Mouse (Mus musculus): ENCODE results near the gene Tex22. TPM values are rescaled to one million over a fixed set of nuclear protein-coding genes. Genes with fewer than 3 reads are reported as not detected.

Tex22 gene
- total RNA-seq, 2 experiments from 2014 or later, result not detected

DNA sequence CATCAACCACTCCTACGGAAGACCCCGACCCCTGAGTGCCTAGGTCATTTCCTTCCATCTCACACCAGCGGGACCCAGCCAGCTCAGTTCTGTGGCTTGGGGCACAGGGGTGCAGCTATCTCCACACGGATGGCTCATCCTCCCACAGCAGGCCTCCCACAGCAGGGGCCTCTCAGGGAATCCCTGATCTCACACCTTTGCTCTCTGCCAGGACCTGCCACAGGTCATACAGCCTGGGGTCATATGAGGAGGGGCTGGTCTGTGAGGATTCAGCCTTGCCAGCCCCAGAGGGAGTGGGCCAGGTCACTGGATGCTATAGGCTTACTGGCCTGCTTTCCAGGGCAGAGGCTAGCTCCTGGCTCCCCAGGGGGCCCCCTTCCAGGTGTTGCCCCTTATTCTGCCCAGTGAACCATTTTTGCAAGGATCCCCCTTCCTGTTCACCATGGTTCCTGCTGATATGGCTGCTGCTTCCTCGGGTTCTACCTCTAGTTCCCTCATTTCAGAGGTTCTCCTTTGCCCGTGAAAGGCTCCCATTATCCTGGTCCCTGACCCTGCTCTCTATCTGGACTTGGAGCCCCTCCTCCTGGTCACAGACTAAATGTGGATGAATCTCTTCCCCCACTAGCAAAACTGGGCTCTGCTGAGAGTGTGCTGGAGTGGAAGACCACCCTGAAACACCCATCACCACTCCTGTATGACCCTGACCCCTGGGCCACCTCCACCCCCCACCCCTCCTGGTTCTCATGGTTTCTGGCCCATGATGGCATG lies 25.4 kb downstream of the Tex22 start:
- DNase-seq (ENCODE audit: low spot score), result no peak
- intact Hi-C loops (cut with DNase I), result loop anchor here (5.0 kb wide), 2 partner anchors 142 to 222 kb away; no protein-coding TSS in a partner anchor

DNA sequence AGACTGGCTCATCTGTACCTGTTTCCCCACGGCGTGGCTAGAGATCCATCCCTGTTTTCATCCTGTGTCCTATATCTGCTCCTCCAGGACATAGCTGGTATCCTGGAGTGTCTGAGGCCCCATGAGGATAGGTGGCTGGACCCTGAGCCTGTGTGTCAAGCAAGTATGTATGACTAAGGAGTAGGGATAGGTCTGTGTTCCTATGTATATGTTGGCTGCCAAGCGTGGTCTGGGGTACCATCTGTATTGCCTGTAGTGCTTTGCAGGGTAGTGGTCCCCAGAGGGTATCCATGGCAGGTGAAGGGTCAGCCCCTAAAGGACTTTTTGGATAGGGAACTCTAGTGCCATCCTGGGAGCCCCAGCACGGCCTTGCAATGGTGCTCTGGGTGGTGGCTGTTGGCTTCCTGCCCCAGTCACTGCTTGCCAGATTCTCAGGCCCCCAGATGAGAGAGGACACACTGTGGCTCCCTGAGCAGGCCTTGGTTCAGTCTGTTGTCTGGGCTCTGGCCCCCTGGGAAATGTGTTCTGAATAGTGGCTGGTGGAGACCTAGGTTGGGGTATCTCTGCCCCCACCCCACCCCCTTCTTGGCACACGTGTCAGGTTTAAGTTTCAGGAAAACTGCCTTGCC lies 26.3 kb downstream of the Tex22 start:
- intact Hi-C loops (cut with DNase I), result loop anchor here (5.0 kb wide), 2 partner anchors 143 to 223 kb away; no protein-coding TSS in a partner anchor
- DNase-seq (ENCODE audit: low spot score), result no peak

DNA sequence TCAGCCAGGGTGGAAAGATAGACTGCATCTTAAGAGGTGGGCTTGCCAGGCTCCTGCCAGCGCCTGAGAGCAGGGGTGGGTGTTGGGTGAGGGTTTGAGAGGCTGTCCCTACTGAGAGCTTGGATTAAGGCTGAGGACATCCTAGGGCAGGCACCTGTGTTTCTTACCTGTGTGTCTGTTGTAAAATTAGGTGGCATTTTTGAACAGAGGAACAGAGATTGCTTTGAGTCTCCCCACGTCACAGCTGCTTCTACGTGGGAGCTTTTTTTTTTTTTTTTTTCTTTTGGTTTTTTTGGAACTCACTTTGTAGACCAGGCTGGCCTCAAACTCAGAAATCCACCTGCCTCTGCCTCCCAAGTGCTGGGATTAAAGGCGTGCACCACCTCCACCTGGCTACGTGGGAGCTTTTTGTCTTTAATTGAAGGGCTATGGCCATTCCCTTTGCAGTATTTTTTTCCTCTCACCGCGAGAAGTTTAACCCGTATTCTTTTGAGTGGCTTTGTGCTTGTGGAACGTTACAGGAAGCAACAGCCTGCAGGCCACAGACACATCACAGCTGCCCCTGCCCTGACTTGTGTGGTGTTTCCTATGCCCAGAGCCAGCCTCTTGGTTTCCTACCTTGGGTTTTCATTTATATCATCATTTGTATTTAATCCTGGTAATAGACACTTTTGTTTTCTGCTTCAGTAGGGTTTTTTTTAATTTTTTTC lies 27.1 kb downstream of the Tex22 start:
- intact Hi-C loops (cut with DNase I), result loop anchor here (5.0 kb wide), 2 partner anchors 144 to 224 kb away; no protein-coding TSS in a partner anchor
- DNase-seq (ENCODE audit: low spot score), result no peak

DNA sequence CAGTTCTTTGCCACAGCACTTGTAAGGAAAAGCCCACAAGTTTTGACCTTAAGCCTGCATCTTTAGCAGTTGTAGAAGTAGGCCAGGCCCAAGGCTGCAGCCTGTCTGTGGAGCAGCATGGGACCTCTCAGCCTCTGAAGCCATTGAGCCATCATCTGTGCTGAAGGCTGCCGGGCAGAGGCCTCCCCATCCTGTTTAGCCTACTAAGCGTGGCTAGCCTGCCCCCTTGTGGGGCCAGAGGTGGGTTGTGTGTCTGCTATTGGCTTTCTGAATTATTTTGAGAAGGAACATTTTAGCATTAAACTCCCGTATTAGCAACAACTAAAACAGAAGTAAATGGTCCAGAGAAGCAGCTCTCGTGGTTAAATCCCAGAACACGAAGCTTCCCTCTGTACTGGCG lies 28.2 kb downstream of the Tex22 start:
- intact Hi-C loops (cut with DNase I), result loop anchor here (5.0 kb wide), 2 partner anchors 145 to 225 kb away; no protein-coding TSS in a partner anchor
- no peak for DNase-seq (ENCODE audit: low spot score)

DNA sequence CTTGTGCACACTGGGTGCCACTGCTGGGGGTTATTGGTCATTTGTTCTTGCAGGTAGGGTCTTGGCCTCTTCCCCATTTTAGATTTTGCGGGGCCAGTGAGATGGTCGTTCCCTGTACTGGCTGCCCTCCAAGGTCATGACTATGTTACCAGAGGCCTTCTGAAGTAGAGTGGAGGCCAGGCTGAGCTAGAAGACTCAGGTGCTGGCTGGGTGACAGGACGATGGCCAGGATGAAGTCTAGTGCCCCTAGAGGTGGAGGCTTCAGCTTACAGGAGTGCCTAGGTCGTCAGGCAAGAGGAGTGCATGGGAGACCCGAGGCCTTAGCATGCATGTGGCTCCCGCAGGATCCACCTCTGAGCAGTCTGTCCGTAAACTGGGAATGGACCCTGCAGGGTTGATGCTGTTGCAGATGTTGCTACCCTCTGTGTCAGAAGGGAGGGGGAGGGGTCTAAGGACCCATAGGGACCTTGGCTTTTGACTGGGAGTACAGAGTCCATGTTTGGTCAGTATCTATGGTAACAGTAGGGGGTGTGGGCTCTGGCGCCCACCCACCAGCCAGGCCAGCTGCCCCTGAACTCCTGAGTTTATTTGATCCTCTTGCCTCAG lies 29.6 kb downstream of the Tex22 start:
- intact Hi-C loops (cut with DNase I), result loop anchor here (5.0 kb wide), 2 partner anchors 147 to 227 kb away; no protein-coding TSS in a partner anchor
- no peak for DNase-seq (ENCODE audit: low spot score)

DNA sequence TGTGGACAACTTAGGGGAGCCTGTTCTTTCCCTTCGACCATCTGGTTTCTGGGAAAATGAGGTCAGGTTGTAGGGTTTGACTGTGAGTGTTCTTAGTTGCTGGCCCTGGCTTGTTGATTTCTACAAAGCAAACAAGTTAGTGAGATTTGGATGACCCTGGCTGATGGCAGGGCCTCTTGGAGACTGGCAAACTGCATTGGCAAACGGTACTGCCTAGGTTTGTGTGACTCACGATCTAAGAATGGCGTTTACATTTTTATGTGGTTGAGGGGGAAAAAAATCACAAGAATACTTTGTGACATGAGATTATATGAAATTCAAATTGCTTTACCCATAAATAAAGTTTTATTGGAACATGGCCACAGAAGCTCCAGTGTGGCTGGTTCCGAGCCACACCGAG lies 32.1 kb downstream of the Tex22 start:
- intact Hi-C loops (cut with DNase I), result no loop called here
- no peak for DNase-seq (ENCODE audit: low spot score)

DNA sequence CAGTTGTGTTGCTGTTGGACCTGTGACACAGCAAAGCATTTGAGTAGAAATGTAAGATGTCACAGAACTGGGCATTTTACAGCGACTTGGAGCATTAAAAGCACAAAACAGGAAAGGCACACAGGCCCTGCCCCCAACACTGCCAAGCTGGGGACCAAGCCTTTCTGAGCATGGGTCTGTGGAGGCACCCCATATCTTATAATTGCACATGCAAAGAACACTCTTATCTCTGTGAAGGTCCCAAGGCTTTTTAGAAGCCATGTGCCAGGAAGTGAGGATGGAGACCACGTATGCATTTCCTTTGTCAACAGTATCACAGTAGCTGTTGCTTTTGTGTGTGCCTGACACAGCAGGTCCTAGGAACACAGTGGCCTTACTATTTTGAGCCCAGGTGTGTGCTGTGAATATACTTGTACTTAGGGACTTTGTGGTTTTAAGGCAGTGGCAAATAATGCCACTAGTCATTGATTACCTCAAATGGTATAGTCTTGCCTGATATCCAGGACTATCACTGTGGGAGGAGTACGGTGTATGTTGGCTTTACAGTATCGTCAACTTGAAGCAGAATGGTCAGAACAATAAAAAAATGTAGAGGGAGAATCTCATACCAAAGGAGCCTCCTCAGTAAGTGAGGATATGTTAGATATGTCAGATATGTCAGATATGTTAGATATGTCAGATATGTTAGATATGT lies 33.3 kb downstream of the Tex22 start:
- intact Hi-C loops (cut with DNase I), result no loop called here
- no peak for DNase-seq (ENCODE audit: low spot score)

DNA sequence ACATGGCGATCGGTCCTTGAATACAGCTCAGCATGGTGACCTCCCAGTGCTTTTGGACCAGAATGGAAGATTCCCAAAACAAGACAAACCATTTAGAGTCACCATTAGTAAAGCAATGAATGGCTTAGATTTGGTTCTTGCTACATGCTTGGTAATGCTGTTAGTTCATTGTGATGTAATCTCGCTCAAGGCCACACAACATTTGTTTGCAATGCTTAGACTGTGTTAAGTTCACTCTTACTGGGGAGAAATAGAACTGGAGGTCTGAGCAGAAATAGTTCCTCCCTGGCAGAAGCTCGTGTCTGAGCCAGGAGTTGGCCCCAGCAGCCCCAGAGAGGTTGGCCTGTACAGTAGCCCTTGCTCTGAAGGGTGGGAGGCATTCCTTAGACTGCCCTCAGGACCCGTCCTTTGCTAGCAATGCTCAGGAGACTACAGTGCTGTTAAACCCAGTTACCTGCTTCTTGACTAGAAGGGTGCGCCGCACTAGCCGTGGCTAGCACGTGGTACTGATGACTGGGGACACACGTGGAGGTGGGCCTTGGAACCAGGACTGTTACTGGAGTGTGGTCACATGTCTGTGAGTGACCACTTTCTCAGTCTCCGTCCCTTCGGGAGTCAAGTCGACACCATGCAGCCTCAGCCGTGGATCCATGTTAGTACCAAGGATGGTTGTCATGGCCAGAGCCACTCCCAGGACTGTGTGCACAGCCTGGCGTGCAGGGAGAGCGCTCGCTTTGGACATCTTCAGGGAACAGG lies 34.4 kb downstream of the Tex22 start:
- no peak for DNase-seq (ENCODE audit: low spot score)
- intact Hi-C loops (cut with DNase I), result no loop called here

DNA sequence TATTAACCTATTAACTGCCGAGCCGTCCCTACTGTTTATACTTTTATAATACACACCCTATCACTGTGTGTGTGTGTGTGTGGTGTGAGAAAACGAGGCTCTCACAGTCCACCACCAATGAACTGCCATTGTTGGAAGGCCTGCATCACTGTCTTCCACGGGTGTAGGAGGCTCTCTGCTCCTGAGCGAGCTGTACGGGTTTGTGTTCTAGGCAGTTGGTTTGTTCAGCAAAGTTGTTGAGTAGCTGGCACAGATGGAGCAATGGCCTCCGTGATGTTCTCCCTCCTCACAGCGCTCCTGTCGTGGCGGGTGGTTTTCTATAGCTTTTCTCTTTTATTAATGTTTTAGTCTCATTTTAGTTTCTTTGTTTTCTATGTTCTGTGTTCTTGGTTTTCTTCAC lies 35.5 kb downstream of the Tex22 start:
- no peak for DNase-seq (ENCODE audit: low spot score)
- intact Hi-C loops (cut with DNase I), result no loop called here

DNA sequence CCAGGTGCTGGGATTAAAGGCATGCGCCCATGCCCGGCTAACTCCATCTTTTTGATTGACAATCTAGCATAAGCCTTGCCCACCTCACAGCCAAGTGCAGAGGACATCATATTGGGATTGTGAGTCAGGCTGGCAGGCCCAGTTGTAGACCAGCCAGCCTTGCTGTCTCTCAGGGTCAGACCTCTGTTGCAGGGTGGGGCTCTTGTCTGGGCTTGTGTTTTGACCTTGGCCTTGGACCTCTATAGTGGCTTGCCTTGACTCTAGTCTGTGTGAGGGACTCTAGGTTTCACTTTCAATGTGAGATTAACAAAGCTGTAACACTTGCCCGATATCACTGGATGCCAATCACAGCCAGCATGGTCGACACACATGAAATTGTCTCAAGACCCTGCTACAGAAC lies 39.8 kb downstream of the Tex22 start:
- no peak for DNase-seq (ENCODE audit: low spot score)
- intact Hi-C loops (cut with DNase I), result no loop called here

DNA sequence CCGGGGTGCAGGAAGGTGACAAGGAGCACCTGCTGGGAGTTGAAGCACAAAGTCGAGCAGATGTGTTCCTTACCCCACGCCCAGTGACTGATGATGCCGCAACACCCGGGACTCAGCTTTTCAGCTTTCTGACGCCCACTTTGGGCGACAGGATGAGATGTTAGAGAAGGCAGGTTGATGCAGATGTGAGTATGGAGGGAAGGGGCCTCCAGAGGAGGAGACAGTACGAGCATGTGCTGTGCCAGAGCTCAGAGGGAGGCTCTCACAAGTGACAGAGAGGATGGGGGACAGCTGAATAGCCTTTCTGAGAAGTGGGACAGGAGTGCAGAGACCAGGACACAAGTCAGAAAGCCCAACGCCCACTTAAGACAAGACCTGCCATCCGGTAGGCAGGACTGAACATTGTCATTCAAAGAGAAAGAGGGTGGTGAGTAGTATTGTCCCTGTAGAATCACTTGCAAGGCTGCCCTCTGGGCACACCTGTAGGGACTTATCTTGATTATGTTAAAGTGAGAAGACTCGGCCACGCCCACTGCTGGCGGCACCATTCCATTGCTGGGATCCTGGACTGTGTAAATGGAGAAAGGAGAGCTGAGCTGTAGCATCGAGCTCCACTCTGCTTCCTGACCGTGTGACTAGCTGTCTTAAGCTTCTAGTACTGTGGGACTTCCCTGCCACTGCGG lies 40.7 kb downstream of the Tex22 start:
- intact Hi-C loops (cut with DNase I), result no loop called here
- DNase-seq (ENCODE audit: low spot score), result no peak

DNA sequence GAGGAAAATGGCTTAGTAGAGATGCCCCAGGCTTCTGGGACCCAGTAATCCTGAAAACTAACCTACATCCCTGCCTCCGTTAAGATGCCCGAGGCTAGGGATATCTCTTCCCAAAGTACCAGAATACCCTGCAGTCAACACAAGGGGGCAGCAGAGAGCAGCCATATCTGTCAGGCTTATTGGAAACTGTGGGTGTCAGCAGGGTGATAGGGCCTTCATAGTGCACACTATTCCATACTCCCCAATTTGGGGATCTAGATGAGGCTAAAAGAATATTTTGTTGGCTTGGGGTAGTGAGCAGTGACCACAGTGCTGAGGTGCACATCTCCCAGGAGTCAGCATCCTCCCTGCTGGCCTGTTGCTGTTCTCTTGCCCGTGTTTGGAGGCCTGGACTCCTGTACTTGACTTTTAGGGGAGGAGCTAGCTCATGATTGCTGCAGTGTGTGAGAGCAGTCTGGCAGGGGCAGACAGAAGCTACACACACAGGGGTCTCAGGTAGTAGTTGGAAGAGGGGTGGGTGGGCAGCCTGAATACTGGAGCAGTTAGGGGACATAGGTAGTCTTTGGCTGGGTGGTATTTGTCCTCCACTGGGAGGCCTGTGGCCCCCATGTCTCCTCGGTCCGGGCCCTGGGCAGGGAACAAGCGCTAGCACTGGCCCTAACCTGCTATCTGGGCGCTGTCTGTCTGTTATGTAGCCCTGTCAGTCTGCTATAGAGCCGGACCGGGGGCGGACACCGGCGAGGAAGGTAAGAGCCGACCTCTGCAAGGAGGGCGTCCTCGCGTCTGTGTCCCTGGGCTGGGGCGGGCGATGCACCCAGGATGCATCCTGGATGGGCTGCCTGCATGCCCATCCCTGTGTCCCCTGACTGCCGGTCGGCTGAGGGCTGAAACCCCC lies 45.5 kb downstream of the Tex22 start:
- no peak for DNase-seq (ENCODE audit: low spot score)
- intact Hi-C loops (cut with DNase I), result loop anchor here (1.0 to 2.0 kb wide), 2 partner anchors 19 to 36 kb away; no protein-coding TSS in a partner anchor

DNA sequence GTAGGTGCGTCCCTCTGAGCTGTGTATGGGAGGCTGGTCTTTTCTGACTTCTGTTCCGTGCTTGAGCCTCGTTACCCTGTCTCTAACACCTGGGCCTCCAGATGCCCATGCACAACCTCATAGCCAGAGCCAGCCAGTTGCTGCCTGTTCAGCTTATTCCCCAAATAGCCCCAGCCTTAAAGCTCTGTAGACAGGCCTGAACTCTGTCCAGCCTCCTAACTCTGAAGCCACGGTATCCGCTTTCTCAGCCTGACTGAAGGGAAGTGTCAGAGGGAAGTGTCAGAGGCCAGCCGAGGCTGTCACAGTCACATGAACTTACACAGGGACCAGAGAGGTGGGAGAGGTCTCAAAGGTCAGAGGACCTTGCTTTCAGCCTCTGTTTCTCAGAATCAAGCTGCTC lies 50.4 kb downstream of the Tex22 start:
- intact Hi-C loops (cut with DNase I), result no loop called here
- DNase-seq (ENCODE audit: low spot score), result no peak

DNA sequence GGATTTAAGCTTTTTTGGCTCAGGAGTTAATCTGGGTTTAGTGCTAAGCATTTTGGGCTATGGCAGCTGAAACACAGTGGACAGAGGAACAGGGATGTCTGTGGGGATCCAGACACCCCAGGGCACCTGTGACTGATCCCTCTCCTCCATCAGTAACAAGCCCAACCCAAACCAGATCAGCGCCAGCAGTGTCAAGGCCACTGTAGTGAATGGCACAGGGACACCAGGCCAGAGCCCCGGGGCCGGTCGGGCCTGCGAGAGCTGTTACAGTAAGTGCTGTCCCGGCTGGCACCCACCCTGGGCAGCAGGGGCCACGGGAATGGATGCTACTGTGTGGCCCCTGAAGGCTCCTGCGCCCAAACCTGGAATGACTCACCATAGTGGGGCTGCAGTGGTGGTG lies 56.4 kb downstream of the Tex22 start:
- intact Hi-C loops (cut with DNase I), result no loop called here
- no peak for DNase-seq (ENCODE audit: low spot score)

DNA sequence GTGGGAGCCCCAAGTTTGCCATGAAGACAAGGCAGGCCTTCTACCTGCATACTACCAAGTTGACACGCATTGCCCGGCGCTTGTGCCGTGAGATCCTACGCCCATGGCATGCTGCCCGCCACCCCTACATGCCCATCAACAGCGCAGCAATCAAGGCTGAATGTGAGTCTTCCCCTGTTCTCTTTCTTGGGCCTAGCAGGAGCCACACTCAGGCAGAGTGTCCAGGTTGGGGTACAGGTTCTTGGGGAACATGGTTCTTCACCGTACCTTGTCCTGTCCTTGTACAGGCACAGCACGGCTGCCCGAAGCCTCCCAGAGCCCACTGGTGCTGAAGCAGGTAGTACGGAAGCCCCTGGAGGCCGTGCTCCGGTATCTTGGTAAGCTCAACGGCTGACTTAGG lies 57.3 kb downstream of the Tex22 start:
- intact Hi-C loops (cut with DNase I), result no loop called here
- no peak for DNase-seq (ENCODE audit: low spot score)

DNA sequence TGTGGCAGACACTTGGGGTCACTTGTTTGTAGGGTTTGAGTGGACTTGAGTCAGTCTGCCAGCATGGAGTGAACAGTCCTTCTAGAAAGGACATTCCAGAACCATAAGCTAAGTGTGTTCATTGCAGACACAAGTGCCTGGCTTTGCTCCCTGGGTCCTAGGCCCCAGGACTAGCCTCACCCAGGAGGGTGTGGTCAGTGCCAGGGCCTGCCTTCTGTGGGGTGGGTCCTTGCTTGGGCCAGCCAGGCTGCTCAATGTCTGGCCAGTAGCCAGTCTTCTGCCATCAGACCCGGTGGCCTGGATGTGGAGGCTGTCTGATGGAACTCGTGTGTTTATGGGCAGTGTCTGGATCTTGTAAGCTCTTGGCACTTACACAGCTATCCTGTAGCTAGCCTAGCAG lies 58.3 kb downstream of the Tex22 start:
- intact Hi-C loops (cut with DNase I), result no loop called here
- DNase-seq (ENCODE audit: low spot score), result peak; percentile 86

DNA sequence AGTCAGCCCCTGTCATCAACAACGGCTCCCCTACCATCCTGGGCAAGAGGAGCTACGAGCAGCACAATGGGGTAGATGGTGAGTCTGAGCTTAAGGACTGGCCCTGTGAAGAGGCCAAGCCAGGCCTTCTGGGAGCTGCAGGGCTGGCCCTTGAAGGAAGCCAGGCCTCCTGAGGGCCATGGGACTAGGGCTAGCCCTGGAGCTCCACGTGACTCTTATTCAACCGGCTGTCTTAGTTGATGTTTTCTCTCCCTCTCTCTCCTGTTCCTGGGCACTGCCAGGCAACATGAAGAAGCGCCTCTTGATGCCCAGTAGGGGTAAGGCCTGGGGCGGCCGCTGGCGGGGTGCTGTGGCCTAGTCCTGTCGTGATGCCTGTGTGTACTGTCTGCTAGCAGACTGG lies 59.0 kb downstream of the Tex22 start:
- peak; percentile 33 for DNase-seq (ENCODE audit: low spot score)
- intact Hi-C loops (cut with DNase I), result no loop called here

All from heart, postnatal 25 days (tissue).